Mouse (Mus musculus) ovary, adult 18-20 months (tissue): ENCODE results near the gene U2surp.
A peak's percentile ranks its signal among the peaks of the same experiment; 100 is the strongest.
"Not testable (repeated sequence)": the region's sequence is repeated elsewhere in the genome, so short reads cannot be mapped to it uniquely, and the experiment has no call there.

Experiments used
- DNase-seq: peaks from one replicate; pipeline ENCODE4 v3.0.0; 2022; ENCODE audit warnings: low spot score, mixed read lengths

U2surp gene

GRCm38 (mm10) chr9:95539176-95539800 lies 27.5 kb upstream of the U2surp start:
- no peak for DNase-seq

DNA sequence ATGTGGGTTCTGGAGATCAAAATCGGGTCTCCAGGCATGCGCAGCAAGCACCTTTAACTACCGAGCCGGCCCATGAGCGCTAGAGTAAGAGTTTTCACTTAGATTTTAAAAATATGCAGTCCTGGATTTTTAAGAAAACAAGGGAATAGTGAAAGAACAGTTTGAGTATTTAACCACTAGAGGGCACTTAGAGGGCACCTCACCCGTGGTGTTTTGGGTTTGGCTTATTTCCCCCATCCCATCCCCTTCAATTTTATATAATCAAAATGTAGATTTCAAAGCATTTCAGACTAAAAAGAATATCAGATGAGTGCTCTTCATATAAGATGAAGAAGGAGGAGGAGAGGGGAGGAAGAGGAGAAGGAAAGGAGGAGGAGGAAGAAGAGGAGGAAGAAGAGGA lies 22.0 kb upstream of the U2surp start:
- no peak for DNase-seq

GRCm38 (mm10) chr9:95531144-95531543 lies 19.3 kb upstream of the U2surp start:
- no peak for DNase-seq

- DNase-seq: no peak
Observed at GRCm38 (mm10) chr9:95527676-95528075, 15.9 kb upstream of the U2surp start.

DNA sequence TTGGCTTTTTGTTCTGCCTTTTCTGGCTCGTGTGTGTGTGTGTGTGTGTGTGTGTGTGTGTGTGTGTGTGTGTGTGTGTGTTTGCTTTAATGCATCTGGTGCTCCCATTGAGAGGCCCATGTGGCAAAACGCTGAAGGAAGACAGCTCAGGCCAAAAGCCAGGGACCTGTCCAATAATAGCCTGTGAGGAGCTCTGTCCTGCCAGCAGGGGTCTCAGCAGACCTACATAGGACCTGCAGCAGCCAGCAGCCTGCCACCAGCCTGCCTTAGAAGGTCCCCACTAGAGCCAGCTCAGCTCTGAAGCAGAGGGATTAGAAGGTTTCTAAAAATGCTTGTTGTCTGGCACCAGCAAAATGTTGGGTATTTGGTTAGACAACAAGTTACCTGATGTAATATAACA lies 14.2 kb upstream of the U2surp start:
- DNase-seq: peak; percentile 34

- DNase-seq: no peak
Observed at GRCm38 (mm10) chr9:95525376-95525775, 13.6 kb upstream of the U2surp start.

DNA sequence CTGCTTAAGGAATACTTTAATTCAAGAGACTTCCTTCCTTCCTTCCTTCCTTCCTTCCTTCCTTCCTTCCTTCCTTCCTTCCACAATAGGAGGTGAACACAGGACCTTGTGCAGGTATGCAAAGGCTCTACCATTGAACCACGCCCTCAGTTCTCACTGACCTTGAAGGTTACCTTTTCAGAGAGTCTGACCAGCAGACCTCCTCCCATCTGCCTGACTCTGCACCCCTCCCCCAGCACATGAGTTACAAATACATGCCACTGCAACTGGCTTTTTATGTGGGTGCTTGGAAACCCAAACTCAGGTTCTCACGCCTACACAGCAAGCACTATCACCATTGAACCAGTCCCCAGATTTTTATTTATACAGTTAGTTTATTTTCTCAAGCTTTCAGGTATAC lies 10.8 kb upstream of the U2surp start:
- no peak for DNase-seq

GRCm38 (mm10) chr9:95521566-95521965 lies 9.8 kb upstream of the U2surp start:
- DNase-seq: no peak

GRCm38 (mm10) chr9:95521031-95521430 lies 9.2 kb upstream of the U2surp start:
- DNase-seq: no peak

DNA sequence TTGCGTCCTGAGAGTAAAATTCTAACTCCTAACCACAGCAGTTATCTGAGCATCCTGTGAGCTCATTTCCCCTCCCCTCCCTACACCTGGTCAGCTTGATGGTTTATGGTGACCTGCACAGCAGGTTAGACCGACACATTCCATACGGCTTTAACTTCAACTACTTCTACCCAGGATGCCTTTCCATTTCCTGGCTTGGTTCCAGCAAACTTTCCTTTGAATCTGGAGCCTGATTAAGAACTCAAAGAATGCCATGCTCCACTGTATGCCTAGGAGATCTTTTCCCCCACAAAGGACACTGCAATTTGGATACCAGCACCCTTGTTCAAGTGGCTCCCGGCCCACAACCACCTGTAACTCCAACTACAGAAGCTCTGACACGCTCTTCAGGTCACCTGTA lies 8.8 kb upstream of the U2surp start:
- DNase-seq: no peak

- not testable (repeated sequence) for DNase-seq
Observed at GRCm38 (mm10) chr9:95514361-95514760, 2.6 kb upstream of the U2surp start.

GRCm38 (mm10) chr9:95513776-95514175 lies 2.0 kb upstream of the U2surp start:
- DNase-seq: no peak

GRCm38 (mm10) chr9:95512331-95513030 lies 685 bp upstream of the U2surp start:
- no peak for DNase-seq

- no peak for DNase-seq
Observed at GRCm38 (mm10) chr9:95510693-95511404, 947 bp downstream of the U2surp start.

- DNase-seq: no peak
Observed at GRCm38 (mm10) chr9:95505666-95506065, 6.1 kb downstream of the U2surp start.

GRCm38 (mm10) chr9:95499848-95500247 lies 11.9 kb downstream of the U2surp start:
- no peak for DNase-seq

- no peak for DNase-seq
Observed at GRCm38 (mm10) chr9:95495038-95495437, 16.8 kb downstream of the U2surp start.

GRCm38 (mm10) chr9:95493393-95493792 lies 18.4 kb downstream of the U2surp start:
- DNase-seq: no peak

- DNase-seq: no peak
Observed at GRCm38 (mm10) chr9:95490003-95490402, 21.8 kb downstream of the U2surp start.

DNA sequence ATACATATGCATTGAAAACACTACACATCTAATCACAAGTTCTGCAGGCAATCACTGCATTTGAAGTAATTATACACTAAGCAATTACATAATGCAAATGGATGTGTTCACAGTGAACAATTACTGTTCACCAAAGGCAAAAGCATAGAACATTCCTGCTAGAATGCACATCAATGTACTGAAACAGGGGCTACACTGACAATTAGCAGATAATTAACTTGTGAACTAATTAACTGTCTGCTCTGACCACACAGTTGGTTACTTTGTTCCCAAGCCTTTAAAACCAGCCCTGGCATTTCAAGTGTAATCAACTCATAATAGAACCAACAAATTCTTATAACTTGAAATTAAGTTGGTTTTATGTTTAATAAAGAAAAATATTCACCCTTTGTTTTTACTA lies 22.9 kb downstream of the U2surp start:
- no peak for DNase-seq

DNA sequence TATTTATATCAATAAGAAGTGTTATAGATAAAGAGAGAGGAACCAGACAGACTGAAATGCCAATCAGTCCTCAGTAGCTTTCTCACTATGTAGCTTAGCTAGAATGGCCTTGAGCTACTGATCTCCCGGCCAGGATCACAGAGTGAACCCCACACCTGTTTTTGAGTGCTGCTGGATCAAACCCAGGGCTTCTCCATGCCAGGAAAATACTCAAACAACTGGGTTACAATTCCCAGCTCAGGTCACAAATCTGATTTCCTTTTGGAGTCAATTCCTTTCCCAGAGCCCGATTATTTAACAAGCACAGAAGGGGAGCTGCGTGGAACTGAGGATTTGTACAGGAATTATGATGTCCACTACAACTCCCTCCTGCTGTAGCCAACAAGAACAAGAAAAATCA lies 31.8 kb downstream of the U2surp start:
- no peak for DNase-seq

GRCm38 (mm10) chr9:95478443-95478842 lies 33.4 kb downstream of the U2surp start:
- no peak for DNase-seq

GRCm38 (mm10) chr9:95472926-95473325 lies 38.9 kb downstream of the U2surp start:
- DNase-seq: no peak
